In genomic region chr15:96666663-96667062, GRCm38 (mm10) we compare ENCODE assay signal across 8 mouse cellular contexts. TPM values are rescaled to one million over a fixed set of nuclear protein-coding genes. Genes with fewer than 3 reads are reported as not detected.
DNase-seq lines count a peak whose midpoint lies in the region; ATAC-seq lines count a peak whose summit lies in the region.

No protein-coding gene starts in this region.

- no peak overlapping the region for H3K9ac ChIP-seq in limb, embryonic 12.5 days (replicated peaks)
- H3K9ac ChIP-seq in midbrain, embryonic 13.5 days (replicated peaks) = no peak overlapping the region
- no peak overlapping the region for H3K9ac ChIP-seq in stomach, embryonic 14.5 days (replicated peaks; ENCODE audit: low read depth, low read length)

- ATAC-seq in inflammation-experienced regulatory T-cells, adult 6 months = peak; percentile 79
- 0 out of 2 replicates have a peak, but pooled peaks have one; percentile 35 for ATAC-seq in limb, embryonic 12.5 days (ENCODE audit: insufficient number of reproducible peaks, insufficient read depth, low FRiP score, low TSS enrichment, low read depth)
- peak; percentile 74 for ATAC-seq in midbrain, embryonic 13.5 days
- no peak for ATAC-seq in stomach, embryonic 14.5 days (ENCODE audit: insufficient number of reproducible peaks, insufficient read depth, low FRiP score, low read depth)

- no peaks in the 10 kb centered on the region for H3K4me1 ChIP-seq in limb, embryonic 12.5 days (replicated peaks)
- 0 out of 2 replicates have a peak, but pooled peaks cover 2% of the 10 kb centered on the region for H3K4me1 ChIP-seq in midbrain, embryonic 13.5 days (replicated peaks)
- no peaks in the 10 kb centered on the region for H3K4me1 ChIP-seq in stomach, embryonic 14.5 days (ENCODE audit: control insufficient read depth, insufficient read depth, low read length)

- WGBS in limb, embryonic 12.5 days = 9% methylated on average over 7 of the region's 7 CpGs
- WGBS in midbrain, embryonic 13.5 days = 6% methylated on average over 7 of the region's 7 CpGs
- WGBS in stomach, embryonic 14.5 days = 4% methylated on average over 7 of the region's 7 CpGs

- no peak overlapping the region for H3K4me3 ChIP-seq in limb, embryonic 12.5 days (replicated peaks)
- H3K4me3 ChIP-seq in midbrain, embryonic 13.5 days (replicated peaks) = peak overlapping the region; percentile 19; the same call in 1 of the 2 replicates
- no peak overlapping the region for H3K4me3 ChIP-seq in stomach, embryonic 14.5 days (ENCODE audit: low read depth, low read length)

- no peaks in the 10 kb centered on the region for H3K36me3 ChIP-seq in limb, embryonic 12.5 days
- no peaks in the 10 kb centered on the region for H3K36me3 ChIP-seq in midbrain, embryonic 13.5 days
- no peaks in the 10 kb centered on the region for H3K36me3 ChIP-seq in stomach, embryonic 14.5 days (ENCODE audit: control insufficient read depth, insufficient read depth, low read length)

- H3K27ac ChIP-seq in limb, embryonic 12.5 days = no peak overlapping the region
- H3K27ac ChIP-seq in midbrain, embryonic 13.5 days = no peak overlapping the region
- no peak overlapping the region for H3K27ac ChIP-seq in stomach, embryonic 14.5 days (ENCODE audit: low read length)

- peak; percentile 55 to 67 for DNase-seq in right cerebral cortex, adult 2 months (ENCODE audit: low spot score in 2 of 2)
- no peak for DNase-seq in right cerebral cortex, postnatal 36 days (ENCODE audit: low spot score in 2 of 2)
- peak; percentile 62 for DNase-seq in cerebellum, adult 9-11 months
- peak; percentile 44 to 57 for DNase-seq in frontal cortex, postnatal 36 days (ENCODE audit: low spot score in 2 of 2)

- 0 out of 2 replicates have a peak, but pooled peaks cover 3% of the 10 kb centered on the region for H3K27me3 ChIP-seq in limb, embryonic 12.5 days
- H3K27me3 ChIP-seq in midbrain, embryonic 13.5 days = no peaks in the 10 kb centered on the region
- H3K27me3 ChIP-seq in stomach, embryonic 14.5 days (ENCODE audit: control insufficient read depth, insufficient read depth, low read length) = no peaks in the 10 kb centered on the region

- H3K4me2 ChIP-seq in limb, embryonic 12.5 days = peak overlapping the region; percentile 46
- H3K4me2 ChIP-seq in midbrain, embryonic 13.5 days (replicated peaks) = peak overlapping the region; percentile 41
- peak overlapping the region; percentile 23 for H3K4me2 ChIP-seq in stomach, embryonic 14.5 days (replicated peaks; ENCODE audit: low read depth, low read length)

- no peaks in the 10 kb centered on the region for H3K9me3 ChIP-seq in limb, embryonic 12.5 days
- H3K9me3 ChIP-seq in midbrain, embryonic 13.5 days = no peaks in the 10 kb centered on the region
- no peaks in the 10 kb centered on the region for H3K9me3 ChIP-seq in stomach, embryonic 14.5 days (ENCODE audit: control insufficient read depth, low read depth, low read length)

RNA-seq across cellular contexts. Expression of gene Slc38a1, which starts 23.9 kb away (rescaled TPM):
- 10 to 100 TPM; 58.9 to 87.5 (median 79.1) TPM for polyA plus RNA-seq in inflammation-experienced regulatory T-cells, adult 6 months (2017; shearing (Covaris generic))
- polyA plus RNA-seq in limb, embryonic 12.5 days (2016; fragmentation: Nextera tagmentation; extraction: Ambion mirVana) = 121 and 152 TPM in 2 replicates
- polyA plus RNA-seq in midbrain, embryonic 13.5 days (2015; fragmentation: Nextera tagmentation; extraction: Ambion mirVana) = 156 and 159 TPM in 2 replicates
- 77.5 and 82.8 TPM in 2 replicates for polyA plus RNA-seq in stomach, embryonic 14.5 days (2014; fragmentation: Nextera tagmentation; extraction: Ambion mirVana)

RNA-seq across cellular contexts. Expression of gene Slc38a2, which starts 32.9 kb away (rescaled TPM):
- polyA plus RNA-seq in inflammation-experienced regulatory T-cells, adult 6 months (2017; shearing (Covaris generic)) = 10 to 100 TPM; 36.1 to 44.6 (median 42.9) TPM
- 210 and 217 TPM in 2 replicates for polyA plus RNA-seq in limb, embryonic 12.5 days (2016; fragmentation: Nextera tagmentation; extraction: Ambion mirVana)
- polyA plus RNA-seq in midbrain, embryonic 13.5 days (2015; fragmentation: Nextera tagmentation; extraction: Ambion mirVana) = 149 and 152 TPM in 2 replicates
- polyA plus RNA-seq in stomach, embryonic 14.5 days (2014; fragmentation: Nextera tagmentation; extraction: Ambion mirVana) = 149 and 154 TPM in 2 replicates

Comparison
In these comparisons a context has a peak if more than half of its experiments do, and no peak if none do; other contexts are left out.
1. DNase-seq: peak in right cerebral cortex, adult 2 months (2 of 2), cerebellum, adult 9-11 months (single experiment) and frontal cortex, postnatal 36 days (2 of 2); none in right cerebral cortex, postnatal 36 days (0 of 2).
2. Peak in every context shown above with its lines, with median percentiles within 50 percentile points of each other: H3K4me2 ChIP-seq.